Mouse (Mus musculus) kidney, postnatal 10 days (tissue): Measurements from ENCODE around the gene Efcab6.

Experiments used
- DNase-seq: peaks from one replicate; pipeline ENCODE4 v3.0.0; 2021; ENCODE audit warnings: mixed read lengths

Efcab6 gene

DNA sequence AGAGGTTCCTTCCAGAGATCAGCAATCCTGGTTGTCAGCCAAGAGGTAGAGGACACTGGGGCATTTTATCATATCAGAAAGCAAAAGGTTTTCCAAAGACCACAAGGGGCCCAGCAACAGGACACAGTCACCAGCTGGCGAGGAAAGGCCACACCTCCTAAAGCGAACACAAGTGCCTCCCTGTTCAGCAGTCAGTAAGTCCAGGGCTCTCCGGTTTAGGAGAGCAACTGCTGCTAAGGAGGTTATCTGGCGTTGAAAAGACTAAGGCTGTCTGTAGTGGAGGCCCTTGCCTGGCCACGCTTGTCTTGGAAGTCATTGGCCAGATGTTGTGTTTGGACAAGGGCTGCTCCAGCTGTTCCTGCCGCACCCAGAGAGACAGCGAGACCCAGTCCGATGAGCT lies 100.1 kb downstream of the Efcab6 start:
- DNase-seq: no peak

- no peak for DNase-seq
These were observed 106.8 kb downstream of the Efcab6 start for GRCm38 (mm10) chr15:83958376-83958775.

DNA sequence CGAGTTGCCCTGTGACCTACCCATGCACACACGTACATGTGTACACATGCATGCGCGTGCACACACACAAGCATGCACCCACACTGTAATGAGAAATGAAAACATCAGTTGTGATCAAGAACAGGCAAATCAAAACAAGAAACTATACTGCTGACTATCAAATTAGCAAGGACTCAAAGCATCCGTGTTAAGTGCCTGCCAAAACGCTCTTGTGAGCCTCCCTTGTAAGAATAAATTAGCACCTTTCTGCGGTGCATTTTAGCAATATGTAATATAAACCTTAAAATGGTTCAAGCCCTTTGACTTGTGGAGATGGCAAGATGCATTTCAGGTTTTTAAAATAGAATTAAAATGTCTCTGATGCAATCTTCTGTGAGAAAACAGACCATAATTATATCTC lies 108.2 kb downstream of the Efcab6 start:
- DNase-seq: no peak

DNA sequence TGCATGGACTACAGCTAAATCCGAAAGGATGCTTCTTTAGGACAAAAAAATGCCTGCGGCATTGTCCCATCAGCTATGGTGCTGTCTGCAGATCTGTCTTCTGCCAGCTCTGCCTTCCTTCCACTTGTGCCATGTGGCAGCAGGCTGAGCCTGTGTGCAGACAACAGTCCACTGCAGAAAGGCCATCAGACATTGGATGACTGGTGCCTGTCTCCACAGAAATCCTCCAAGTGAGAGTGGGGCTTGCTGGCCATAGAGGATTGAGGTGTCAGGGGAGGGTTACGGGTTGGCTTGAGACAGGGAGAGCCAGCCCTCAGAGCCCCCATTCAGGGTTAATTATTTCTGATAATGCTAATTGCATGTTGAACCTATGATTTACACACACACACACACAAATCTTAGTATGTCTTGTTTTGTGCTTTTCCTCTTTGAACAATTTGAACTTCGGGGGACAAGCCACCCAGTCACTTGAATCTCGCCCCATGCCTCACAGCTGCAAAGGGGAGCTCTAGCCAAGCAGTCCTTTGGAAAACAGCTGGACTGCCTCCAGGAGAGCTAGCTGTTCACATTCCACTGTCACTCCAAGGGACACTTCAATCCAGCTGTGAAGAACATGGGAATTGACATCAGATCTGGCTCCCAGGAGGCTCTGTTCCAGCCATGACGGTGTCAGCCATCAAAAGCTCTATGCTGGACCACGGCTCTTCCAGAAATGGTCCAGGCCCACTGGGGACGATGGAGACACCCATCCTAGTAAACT lies 109.1 kb downstream of the Efcab6 start:
- DNase-seq: peak; percentile 69

DNA sequence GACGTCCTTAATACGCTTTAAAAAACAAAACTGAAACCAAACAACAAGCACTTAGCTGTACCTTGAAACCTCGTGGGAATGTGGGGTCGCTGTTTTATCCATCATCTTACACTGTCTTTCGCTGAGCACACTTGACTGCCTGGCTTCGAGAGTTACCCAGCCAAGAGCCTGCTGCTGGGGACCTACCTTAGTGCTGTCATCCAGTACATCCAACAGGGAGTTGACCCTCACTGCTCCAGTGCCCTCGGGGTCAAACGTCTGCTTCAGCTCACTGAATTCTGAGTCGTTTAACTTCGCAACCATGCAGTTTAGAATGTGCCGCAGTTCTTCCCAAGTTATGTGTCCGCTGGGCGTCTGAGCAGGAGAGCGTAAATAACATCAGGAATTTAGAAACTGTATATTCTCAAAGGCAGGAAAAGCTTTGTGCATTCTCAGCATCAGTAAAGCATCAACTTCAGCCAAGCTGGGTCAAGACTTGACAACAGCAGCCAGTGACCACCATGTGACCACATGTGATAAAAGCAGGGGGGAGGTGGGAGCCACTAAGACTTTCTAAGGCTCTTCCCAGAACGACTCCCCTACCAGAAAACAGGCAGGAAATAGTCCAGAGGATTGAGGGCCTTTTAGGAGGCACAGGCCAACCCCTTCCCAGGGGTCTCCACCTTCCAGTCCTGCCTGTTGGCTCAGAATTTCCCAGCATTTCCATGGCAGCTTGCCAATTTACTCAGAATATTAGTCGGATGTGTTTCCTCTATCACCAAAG lies 115.3 kb downstream of the Efcab6 start:
- DNase-seq: peak; percentile 46

DNA sequence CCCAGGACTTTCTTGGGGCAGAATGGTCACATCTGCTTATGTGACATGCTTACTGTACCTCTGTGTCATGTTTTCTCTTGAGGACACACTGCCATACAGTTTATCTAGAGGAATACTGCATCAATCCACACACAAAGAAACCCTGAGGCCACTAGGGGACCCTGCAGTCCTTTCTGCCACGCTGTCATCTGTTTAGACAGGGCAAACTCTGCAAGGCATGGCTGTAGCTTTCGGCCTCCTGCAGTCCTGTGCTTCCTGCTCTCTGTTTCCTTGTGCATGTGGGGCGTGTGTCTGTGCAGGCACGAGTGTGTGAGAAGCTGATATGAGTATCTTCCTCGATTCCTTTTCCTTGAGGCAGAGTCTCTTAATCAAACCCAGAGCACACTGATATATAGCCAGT lies 125.5 kb downstream of the Efcab6 start:
- DNase-seq: peak; percentile 18

- no peak for DNase-seq
These were observed 126.7 kb downstream of the Efcab6 start for GRCm38 (mm10) chr15:83938466-83938865.

DNA sequence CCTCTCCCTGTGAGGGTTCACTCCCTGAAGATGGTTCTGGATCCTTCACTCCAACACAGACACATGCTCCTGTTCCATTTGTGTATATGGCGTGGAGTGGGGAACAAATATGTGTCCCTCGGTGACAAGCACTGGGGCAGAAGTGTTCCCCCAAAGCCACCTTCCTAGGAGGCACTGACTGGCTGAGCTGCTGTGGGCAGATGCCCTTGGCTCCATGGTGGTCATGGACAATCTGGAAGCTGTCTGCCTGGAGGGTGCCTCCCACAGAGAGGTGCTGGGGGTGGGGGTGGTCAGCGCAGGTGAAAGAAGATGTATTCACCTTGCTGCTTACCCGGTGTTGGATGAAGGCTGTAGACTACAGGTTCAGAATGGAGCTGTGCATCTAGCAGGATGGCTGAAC lies 128.7 kb downstream of the Efcab6 start:
- no peak for DNase-seq

DNA sequence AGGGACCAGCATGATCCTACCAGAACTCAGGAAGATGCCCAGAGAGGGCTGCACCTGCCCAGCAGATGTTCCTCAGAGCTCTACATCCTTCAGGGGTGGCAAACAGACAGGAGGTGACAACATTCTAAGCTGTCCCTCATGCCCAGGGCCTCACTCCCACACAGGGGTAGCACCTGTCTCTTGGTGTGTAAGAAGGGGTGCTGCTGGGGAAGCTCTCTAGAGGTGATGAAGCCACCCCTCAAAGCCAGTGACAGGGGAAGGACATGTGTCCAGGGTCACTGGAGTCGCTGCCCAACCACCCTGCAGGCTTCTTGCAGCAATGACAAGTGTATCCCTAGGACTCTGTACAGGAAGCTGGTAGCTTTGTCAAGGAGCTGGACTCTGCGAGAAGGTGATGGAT lies 130.4 kb downstream of the Efcab6 start:
- no peak for DNase-seq

DNA sequence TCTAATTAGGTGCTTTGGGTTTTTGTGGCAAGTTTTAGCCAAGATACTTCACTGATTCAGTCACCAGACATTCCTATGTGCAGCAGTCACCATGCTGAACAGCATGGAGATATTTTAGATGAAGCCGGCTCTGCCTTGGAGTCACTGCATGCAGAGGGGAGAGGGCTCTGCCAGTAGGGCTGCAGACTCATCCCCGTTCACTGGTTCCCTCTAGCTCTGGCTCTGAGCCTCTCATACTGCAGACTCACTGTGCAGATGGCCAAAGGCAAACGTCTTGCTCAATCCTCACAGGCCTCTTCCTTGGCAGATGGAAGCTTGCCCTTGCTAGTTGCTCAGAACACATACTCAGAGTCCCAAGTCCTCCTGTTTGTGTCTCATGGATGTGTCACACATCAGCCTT lies 139.8 kb downstream of the Efcab6 start:
- no peak for DNase-seq

- peak; percentile 75 for DNase-seq
These were observed 140.5 kb downstream of the Efcab6 start for GRCm38 (mm10) chr15:83924656-83925055.

- no peak for DNase-seq
These were observed 149.8 kb downstream of the Efcab6 start for GRCm38 (mm10) chr15:83915376-83915775.

GRCm38 (mm10) chr15:83913028-83913714 lies 152.0 kb downstream of the Efcab6 start:
- DNase-seq: no peak

DNA sequence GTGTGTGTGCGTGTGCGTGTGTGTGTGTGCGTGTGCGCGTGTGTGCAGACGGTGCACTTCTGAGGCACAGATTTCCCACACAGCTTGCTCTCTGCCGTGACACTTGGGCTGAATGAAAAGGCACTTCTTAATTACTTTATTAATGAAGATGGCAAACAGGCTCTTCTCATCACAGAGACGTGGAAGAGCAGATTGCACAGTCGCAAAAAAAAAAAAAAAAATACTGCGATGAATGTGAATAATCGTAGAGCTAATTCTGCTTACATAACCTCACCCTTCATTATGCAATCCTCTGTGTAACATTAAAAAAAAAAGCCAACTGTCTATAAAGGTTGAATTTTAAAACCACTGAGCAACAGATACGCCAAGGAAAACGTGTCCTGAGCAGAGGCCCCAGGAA lies 158.7 kb downstream of the Efcab6 start:
- DNase-seq: no peak

DNA sequence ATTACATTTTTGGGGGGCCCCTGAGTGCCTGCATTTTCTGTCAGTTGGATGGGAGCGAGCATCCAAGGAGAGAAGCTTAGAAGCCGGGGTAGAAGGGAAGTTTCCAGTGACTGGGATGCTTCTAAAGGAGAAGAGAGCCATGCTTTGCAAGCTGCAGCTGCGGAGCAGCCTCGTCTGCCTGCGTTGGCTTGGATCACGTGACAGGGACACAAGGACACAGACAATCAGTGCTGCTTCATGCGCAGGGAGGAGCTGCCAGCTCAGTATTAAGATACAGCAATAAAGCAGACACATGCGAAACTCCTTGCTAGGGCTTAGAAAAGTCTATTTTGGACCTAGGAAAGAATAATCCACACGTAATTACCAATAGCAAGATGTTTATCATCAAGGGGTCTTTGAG lies 167.9 kb downstream of the Efcab6 start:
- DNase-seq: no peak

GRCm38 (mm10) chr15:83896011-83896410 lies 169.2 kb downstream of the Efcab6 start:
- DNase-seq: no peak

GRCm38 (mm10) chr15:83894261-83894660 lies 170.9 kb downstream of the Efcab6 start:
- no peak for DNase-seq

GRCm38 (mm10) chr15:83892871-83893270 lies 172.3 kb downstream of the Efcab6 start:
- DNase-seq: no peak

- DNase-seq: no peak
These were observed 180.9 kb downstream of the Efcab6 start for GRCm38 (mm10) chr15:83884291-83884690.

DNA sequence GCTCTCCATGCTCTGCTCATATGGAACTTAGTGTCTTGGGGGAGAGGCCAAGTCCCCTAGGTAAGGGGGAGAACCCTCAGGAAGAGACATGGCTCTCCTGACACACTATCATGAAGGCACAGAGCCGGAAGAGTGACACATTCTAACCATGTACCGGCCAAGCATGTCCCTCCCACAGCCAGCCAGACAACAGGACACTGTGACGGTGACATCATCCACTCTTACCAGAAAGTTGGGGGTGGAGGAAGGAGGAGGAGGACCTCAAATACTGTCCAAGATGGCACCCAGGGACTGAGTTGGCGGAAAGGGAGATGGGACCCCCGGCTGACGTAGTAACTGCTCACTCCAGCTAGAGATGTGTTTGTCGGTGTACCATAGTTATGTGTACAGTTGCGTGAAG lies 181.4 kb downstream of the Efcab6 start:
- no peak for DNase-seq

DNA sequence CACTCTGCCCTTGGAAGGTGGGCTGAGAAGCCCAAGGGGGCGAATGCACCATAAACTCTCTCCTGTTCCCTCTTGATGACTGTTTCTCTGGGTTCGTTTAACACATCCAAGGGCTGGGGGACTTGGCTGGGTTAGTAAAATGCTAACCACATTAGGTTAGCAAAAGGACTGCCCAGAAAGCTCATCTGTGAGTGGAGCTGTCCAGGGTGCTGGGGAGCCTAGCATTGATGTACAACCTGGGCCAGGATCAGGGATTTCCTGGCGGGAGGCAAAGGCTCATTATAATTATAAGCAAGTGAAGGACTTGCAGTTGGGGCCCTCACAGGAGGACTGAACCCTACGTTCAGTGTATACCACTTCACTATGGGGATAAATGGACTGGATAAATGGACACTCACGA lies 185.3 kb downstream of the Efcab6 start:
- DNase-seq: peak; percentile 82

DNA sequence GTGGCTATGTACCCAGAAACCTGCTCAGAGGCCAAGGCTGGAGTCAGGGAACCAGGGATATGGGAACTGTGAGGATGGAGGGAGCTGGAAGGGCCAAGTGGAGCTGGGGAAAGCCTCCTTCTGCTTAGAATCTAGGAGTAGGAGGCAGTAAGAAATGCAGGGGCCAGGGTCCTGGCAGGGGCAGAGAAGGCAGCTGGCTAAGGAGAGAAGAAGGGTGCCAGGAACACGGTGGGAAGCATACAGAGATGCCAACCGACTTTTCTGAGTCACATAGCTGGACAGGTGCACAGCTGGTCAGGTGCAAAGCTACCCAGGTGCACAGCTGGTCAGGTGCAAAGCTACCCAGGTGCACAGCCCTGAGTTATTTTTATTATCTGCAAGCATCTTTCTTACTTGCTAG lies 187.3 kb downstream of the Efcab6 start:
- DNase-seq: no peak

GRCm38 (mm10) chr15:83877155-83877866 lies 187.9 kb downstream of the Efcab6 start:
- no peak for DNase-seq
